Mouse (Mus musculus) heart, adult 2 months (tissue): ENCODE measurements around the gene Vars.

Experiments
- CTCF ChIP-seq: fragments of 200-600 bp; IDR thresholded peaks from 2 replicates; pipeline ENCODE4 v1.8.1; 2022; ENCODE audit warnings: antibody characterized with exemption, mild to moderate bottlenecking, moderate library complexity
- POLR2A ChIP-seq: fragments of 200-500 bp; IDR thresholded peaks from 2 replicates; pipeline ENCODE4 v1.6.1; 2011; ENCODE audit warnings: mild to moderate bottlenecking, low read depth, low read length, control low read depth; ENCODE audit not compliant: insufficient read depth

GRCm38 (mm10) chr17:35064951-35065947 is 64.5 kb downstream of the Vars start, which contains the start of gene Ly6g6c:
- TF ChIP-seq CTCF (no peak), POLR2A (no peak)
